Mouse (Mus musculus): Measurements from ENCODE around the gene Rock2. TPM values are rescaled to one million over a fixed set of nuclear protein-coding genes. Genes with fewer than 3 reads are reported as not detected.
A peak's percentile ranks its signal among the peaks of the same experiment; 100 is the strongest.

Rock2 gene
- polyA plus RNA-seq, 1 experiment from 2014 or later = 13.3 TPM

DNA sequence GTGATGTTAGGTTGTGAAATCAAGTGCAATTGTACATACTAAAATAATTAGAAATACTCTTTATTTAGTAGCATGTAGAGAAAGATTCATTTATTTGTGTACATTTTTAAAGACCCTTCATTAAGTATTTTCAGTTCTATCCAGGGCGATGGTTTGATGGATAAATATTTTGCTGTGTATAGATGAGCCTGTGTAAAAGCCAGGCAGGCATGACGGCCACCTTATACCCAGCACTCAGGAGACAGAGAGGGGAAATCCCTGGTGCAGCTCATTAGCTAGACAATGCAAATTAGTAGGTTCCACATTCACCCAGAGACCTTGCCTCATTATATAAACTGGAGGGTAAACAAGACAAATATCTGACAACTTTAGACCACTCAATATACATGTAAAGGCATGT lies 68.7 kb downstream of the Rock2 start:
- H3K27ac ChIP-seq (ENCODE audit: low read depth, low read length) = no peak overlapping the region
- H3K4me1 ChIP-seq (replicated peaks; ENCODE audit: control insufficient read depth, insufficient read depth, low read length) = no peaks in the 10 kb centered on the region
- H3K9me3 ChIP-seq (ENCODE audit: control insufficient read depth) = no peaks in the 10 kb centered on the region
- WGBS = 61% methylated on average over 2 of the region's 2 CpGs
- H3K9ac ChIP-seq (ENCODE audit: low read depth, low read length) = no peak overlapping the region
- no peaks in the 10 kb centered on the region for H3K27me3 ChIP-seq (replicated peaks; ENCODE audit: control insufficient read depth, insufficient read depth, low read length)
- H3K36me3 ChIP-seq (ENCODE audit: control insufficient read depth, insufficient read depth) = peaks cover 55% of the 10 kb centered on the region
- no peak for ATAC-seq
- no peak for TF ChIP-seq CTCF (IDR thresholded peaks at IDR 0.05; ENCODE audit: low read depth)
- no peak overlapping the region for H3K4me3 ChIP-seq (ENCODE audit: low read depth, low read length)
- H3K4me2 ChIP-seq (replicated peaks; ENCODE audit: low read depth) = no peak overlapping the region

DNA sequence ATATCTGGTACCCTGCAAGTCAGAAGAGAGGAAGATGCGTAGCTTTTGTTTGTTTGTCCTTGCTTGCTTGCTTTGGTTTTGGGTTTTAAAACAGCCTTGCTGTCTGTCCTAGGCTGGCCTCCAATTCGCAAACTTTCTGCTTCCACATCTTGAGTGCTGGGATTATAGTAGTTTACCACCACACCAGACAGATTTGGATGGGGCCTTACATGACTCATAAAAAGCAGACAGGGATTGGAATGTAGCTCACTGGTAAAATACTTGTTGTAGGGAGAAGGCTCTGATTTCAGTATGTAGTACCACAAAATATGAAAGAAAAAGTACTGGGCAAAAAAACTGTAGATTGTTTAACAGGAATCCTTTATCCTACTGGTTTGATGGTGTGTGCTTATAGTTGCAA lies 72.1 kb downstream of the Rock2 start:
- no peaks in the 10 kb centered on the region for H3K4me1 ChIP-seq (replicated peaks; ENCODE audit: control insufficient read depth, insufficient read depth, low read length)
- H3K9ac ChIP-seq (ENCODE audit: low read depth, low read length) = no peak overlapping the region
- H3K9me3 ChIP-seq (ENCODE audit: control insufficient read depth) = no peaks in the 10 kb centered on the region
- no peak overlapping the region for H3K27ac ChIP-seq (ENCODE audit: low read depth, low read length)
- H3K36me3 ChIP-seq (ENCODE audit: control insufficient read depth, insufficient read depth) = peaks cover 48% of the 10 kb centered on the region
- no peak overlapping the region for H3K4me2 ChIP-seq (replicated peaks; ENCODE audit: low read depth)
- 85% methylated on average over 2 of the region's 2 CpGs for WGBS
- no peaks in the 10 kb centered on the region for H3K27me3 ChIP-seq (replicated peaks; ENCODE audit: control insufficient read depth, insufficient read depth, low read length)
- TF ChIP-seq CTCF (IDR thresholded peaks at IDR 0.05; ENCODE audit: low read depth) = no peak
- H3K4me3 ChIP-seq (ENCODE audit: low read depth, low read length) = no peak overlapping the region
- ATAC-seq = no peak

DNA sequence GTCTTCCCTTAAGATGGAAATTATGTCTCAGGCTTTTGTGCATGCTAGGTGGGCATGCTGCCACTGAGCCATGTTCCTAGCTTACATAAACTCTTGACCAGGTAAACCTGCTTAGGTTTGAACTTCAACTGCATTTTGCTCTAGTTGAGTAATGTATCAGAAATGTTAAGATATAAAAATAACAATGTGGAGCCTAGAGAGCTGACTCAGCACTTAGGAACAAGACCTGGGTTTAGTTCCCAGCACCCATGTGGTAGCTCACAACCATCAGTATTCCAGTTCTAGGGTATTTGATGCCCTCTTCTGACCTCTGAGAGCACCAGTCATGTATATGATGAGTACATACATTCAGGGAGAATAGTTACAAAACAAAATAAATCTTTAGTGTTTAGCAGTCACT lies 82.4 kb downstream of the Rock2 start:
- Histone ChIP-seq H3K27me3 (replicated peaks; ENCODE audit: control insufficient read depth, insufficient read depth, low read length) (no peaks in the 10 kb centered on the region), H3K27ac (ENCODE audit: low read depth, low read length) (no peak overlapping the region), H3K36me3 (ENCODE audit: control insufficient read depth, insufficient read depth) (peaks cover 64% of the 10 kb centered on the region), H3K4me2 (replicated peaks; ENCODE audit: low read depth) (no peak overlapping the region), H3K4me3 (ENCODE audit: low read depth, low read length) (no peak overlapping the region), H3K9me3 (ENCODE audit: control insufficient read depth) (no peaks in the 10 kb centered on the region), H3K4me1 (replicated peaks; ENCODE audit: control insufficient read depth, insufficient read depth, low read length) (no peaks in the 10 kb centered on the region), H3K9ac (ENCODE audit: low read depth, low read length) (no peak overlapping the region)
- ATAC-seq = no peak
- no peak for TF ChIP-seq CTCF (IDR thresholded peaks at IDR 0.05; ENCODE audit: low read depth)

DNA sequence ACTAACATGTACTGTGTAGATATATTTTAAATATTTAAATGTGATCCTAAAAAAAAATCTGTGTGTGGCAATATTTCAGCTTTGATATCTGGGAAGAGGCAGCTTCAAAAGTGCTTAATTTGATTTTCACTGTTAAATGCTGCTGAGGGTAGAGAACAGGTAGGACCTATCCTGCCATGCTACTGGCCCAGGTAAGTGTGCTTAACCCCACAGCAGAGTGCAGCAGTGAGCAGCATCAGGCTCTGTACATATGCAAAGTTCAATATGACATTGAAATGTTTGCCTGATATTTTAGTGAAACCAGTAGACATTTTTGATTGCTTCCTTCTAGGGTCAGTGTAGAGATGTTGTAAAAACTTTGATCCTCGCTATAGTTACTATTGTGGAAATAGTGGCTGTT lies 91.1 kb downstream of the Rock2 start:
- H3K4me2 ChIP-seq (replicated peaks; ENCODE audit: low read depth) = no peak overlapping the region
- H3K9ac ChIP-seq (ENCODE audit: low read depth, low read length) = no peak overlapping the region
- peaks cover 24% of the 10 kb centered on the region for H3K36me3 ChIP-seq (ENCODE audit: control insufficient read depth, insufficient read depth)
- H3K27me3 ChIP-seq (replicated peaks; ENCODE audit: control insufficient read depth, insufficient read depth, low read length) = no peaks in the 10 kb centered on the region
- peak; percentile 53 for TF ChIP-seq CTCF (IDR thresholded peaks at IDR 0.05; ENCODE audit: low read depth)
- WGBS = 98% methylated on average over 1 of the region's 1 CpGs
- no peaks in the 10 kb centered on the region for H3K4me1 ChIP-seq (replicated peaks; ENCODE audit: control insufficient read depth, insufficient read depth, low read length)
- no peak overlapping the region for H3K4me3 ChIP-seq (ENCODE audit: low read depth, low read length)
- H3K27ac ChIP-seq (ENCODE audit: low read depth, low read length) = no peak overlapping the region
- ATAC-seq = no peak
- no peaks in the 10 kb centered on the region for H3K9me3 ChIP-seq (ENCODE audit: control insufficient read depth)

DNA sequence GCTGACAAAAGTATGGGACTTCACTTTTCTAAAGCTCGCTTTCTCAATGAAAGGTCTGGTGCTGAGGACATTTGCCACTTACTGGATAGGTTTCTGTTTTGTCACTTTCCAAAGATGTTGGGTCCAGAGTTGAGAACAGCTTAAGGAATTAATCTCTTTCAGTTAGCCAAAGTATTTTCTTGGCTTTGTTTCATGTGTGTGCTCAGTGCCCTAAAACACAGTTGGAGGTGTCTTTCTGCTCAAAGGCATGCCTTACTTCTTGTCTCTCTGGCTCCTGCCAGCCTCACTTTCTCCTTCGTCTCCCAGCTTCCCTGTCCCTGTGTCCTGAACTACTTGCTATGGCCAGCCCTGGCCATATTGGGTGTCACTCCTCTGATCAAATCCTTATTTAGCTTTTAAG lies 96.7 kb downstream of the Rock2 start:
- Histone ChIP-seq H3K4me2 (replicated peaks; ENCODE audit: low read depth) (no peak overlapping the region), H3K4me1 (replicated peaks; ENCODE audit: control insufficient read depth, insufficient read depth, low read length) (no peaks in the 10 kb centered on the region), H3K4me3 (ENCODE audit: low read depth, low read length) (no peak overlapping the region), H3K27ac (ENCODE audit: low read depth, low read length) (no peak overlapping the region), H3K9ac (ENCODE audit: low read depth, low read length) (no peak overlapping the region), H3K36me3 (ENCODE audit: control insufficient read depth, insufficient read depth) (peaks cover 15% of the 10 kb centered on the region), H3K27me3 (replicated peaks; ENCODE audit: control insufficient read depth, insufficient read depth, low read length) (no peaks in the 10 kb centered on the region), H3K9me3 (ENCODE audit: control insufficient read depth) (no peaks in the 10 kb centered on the region)
- ATAC-seq = no peak
- TF ChIP-seq CTCF (IDR thresholded peaks at IDR 0.05; ENCODE audit: low read depth) = no peak
- 91% methylated on average over 2 of the region's 2 CpGs for WGBS

DNA sequence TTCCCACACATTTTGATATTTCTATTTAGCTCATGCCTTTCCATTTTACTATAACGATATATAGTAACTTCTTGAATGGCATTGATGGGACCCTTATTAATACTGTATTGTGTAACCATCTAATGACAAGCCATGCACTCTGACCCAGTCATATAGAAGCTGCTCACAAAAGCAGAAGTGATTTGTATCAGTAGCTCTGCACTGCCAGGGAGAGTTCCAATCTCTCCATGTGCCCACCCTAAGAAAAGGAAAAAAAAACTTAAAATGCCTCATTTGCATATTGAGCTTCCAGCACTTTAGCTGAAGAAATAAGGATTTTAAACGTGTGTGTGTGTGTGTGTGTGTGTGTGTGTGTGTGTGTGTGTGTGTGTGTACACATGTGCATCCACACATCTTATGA lies 97.7 kb downstream of the Rock2 start:
- Histone ChIP-seq H3K4me1 (replicated peaks; ENCODE audit: control insufficient read depth, insufficient read depth, low read length) (no peaks in the 10 kb centered on the region), H3K9ac (ENCODE audit: low read depth, low read length) (no peak overlapping the region), H3K9me3 (ENCODE audit: control insufficient read depth) (no peaks in the 10 kb centered on the region), H3K27me3 (replicated peaks; ENCODE audit: control insufficient read depth, insufficient read depth, low read length) (no peaks in the 10 kb centered on the region), H3K4me2 (replicated peaks; ENCODE audit: low read depth) (no peak overlapping the region), H3K36me3 (ENCODE audit: control insufficient read depth, insufficient read depth) (peaks cover 15% of the 10 kb centered on the region), H3K27ac (ENCODE audit: low read depth, low read length) (no peak overlapping the region), H3K4me3 (ENCODE audit: low read depth, low read length) (no peak overlapping the region)
- TF ChIP-seq CTCF (IDR thresholded peaks at IDR 0.05; ENCODE audit: low read depth) = no peak
- no peak for ATAC-seq
- 81% methylated on average over 2 of the region's 2 CpGs for WGBS

DNA sequence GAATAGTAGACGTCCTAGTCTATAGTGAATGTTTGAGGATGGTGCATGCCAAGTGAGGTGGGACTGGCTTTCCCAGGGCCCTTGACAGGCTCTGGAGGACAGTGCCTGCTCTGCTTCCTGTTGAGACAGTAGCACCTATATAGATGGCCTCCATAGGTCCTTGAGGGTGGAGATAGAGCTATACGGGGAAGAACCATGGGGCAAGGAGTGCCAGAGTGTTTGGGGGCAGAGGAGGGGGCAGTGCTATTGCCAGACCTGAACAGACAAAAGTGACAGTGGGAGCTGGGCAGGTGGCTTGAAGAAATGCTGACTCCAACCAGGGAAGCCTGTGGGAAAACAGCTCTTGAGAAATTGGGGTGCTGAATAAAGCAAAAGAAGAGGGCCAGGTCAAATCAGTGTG lies 99.6 kb downstream of the Rock2 start:
- H3K36me3 ChIP-seq (ENCODE audit: control insufficient read depth, insufficient read depth) = peaks cover 15% of the 10 kb centered on the region
- no peak overlapping the region for H3K9ac ChIP-seq (ENCODE audit: low read depth, low read length)
- H3K27ac ChIP-seq (ENCODE audit: low read depth, low read length) = no peak overlapping the region
- no peak for TF ChIP-seq CTCF (IDR thresholded peaks at IDR 0.05; ENCODE audit: low read depth)
- H3K4me1 ChIP-seq (replicated peaks; ENCODE audit: control insufficient read depth, insufficient read depth, low read length) = 0 out of 2 replicates have a peak, but pooled peaks cover 3% of the 10 kb centered on the region
- H3K4me3 ChIP-seq (ENCODE audit: low read depth, low read length) = no peak overlapping the region
- no peaks in the 10 kb centered on the region for H3K9me3 ChIP-seq (ENCODE audit: control insufficient read depth)
- ATAC-seq = no peak
- no peak overlapping the region for H3K4me2 ChIP-seq (replicated peaks; ENCODE audit: low read depth)
- WGBS = 74% methylated on average over 2 of the region's 2 CpGs
- H3K27me3 ChIP-seq (replicated peaks; ENCODE audit: control insufficient read depth, insufficient read depth, low read length) = no peaks in the 10 kb centered on the region
